Mouse (Mus musculus): ENCODE data around the gene Nck2.

The Nck2 gene

GRCm38 (mm10) chr1:43470421-43471179 is 26.2 kb downstream of the Nck2 start:
- no peak for DNase-seq

GRCm38 (mm10) chr1:43471180-43472045 is 27.0 kb downstream of the Nck2 start:
- no peak for DNase-seq

- no peak for DNase-seq
These were observed 27.8 kb downstream of the Nck2 start for GRCm38 (mm10) chr1:43472046-43472649.

- DNase-seq: peak in 1 of 2 experiments; percentile 27
These were observed 29.6 kb downstream of the Nck2 start for GRCm38 (mm10) chr1:43473734-43474534.

GRCm38 (mm10) chr1:43474535-43475409 is 30.4 kb downstream of the Nck2 start:
- DNase-seq: no peak

- no peak for DNase-seq
These were observed 33.6 kb downstream of the Nck2 start for GRCm38 (mm10) chr1:43477954-43478353.

- no peak for DNase-seq
These were observed 40.8 kb downstream of the Nck2 start for GRCm38 (mm10) chr1:43485204-43485603.

GRCm38 (mm10) chr1:43486500-43486899 is 42.1 kb downstream of the Nck2 start:
- no peak for DNase-seq

- no peak for DNase-seq
These were observed 42.8 kb downstream of the Nck2 start for GRCm38 (mm10) chr1:43486956-43487722.

GRCm38 (mm10) chr1:43489311-43489710 is 44.9 kb downstream of the Nck2 start:
- no peak for DNase-seq

- DNase-seq: no peak
These were observed 47.3 kb downstream of the Nck2 start for GRCm38 (mm10) chr1:43491506-43492269.

- no peak for DNase-seq
These were observed 48.5 kb downstream of the Nck2 start for GRCm38 (mm10) chr1:43492803-43493437.

GRCm38 (mm10) chr1:43496051-43496450 is 51.7 kb downstream of the Nck2 start:
- no peak for DNase-seq

- no peak for DNase-seq
These were observed 52.6 kb downstream of the Nck2 start for GRCm38 (mm10) chr1:43496993-43497392.

- no peak for DNase-seq
These were observed 53.6 kb downstream of the Nck2 start for GRCm38 (mm10) chr1:43497951-43498350.

- DNase-seq: no peak
These were observed 55.7 kb downstream of the Nck2 start for GRCm38 (mm10) chr1:43500121-43500520.

GRCm38 (mm10) chr1:43501143-43501919 is 57.0 kb downstream of the Nck2 start:
- DNase-seq: no peak

- no peak for DNase-seq
These were observed 57.8 kb downstream of the Nck2 start for GRCm38 (mm10) chr1:43501920-43502791.
